Mouse (Mus musculus) urinary bladder, adult 18-20 months (tissue): ENCODE measurements around the gene Fam83c.

Experiments
- DNase-seq, 2 experiments: peaks; one replicate each; pipeline ENCODE4 v3.0.0; 2022; ENCODE audit warnings: low spot score in 2 of 2, mixed read lengths in 2 of 2

Gene Fam83c

GRCm38 (mm10) chr2:155826630-155827424 is 7.8 kb downstream of the Fam83c start, which contains the start of gene Eif6:
Gene Eif6, minus strand, starts transcription at chr2:155826925.
- DNase-seq = peak; percentile 70 to 84

GRCm38 (mm10) chr2:155825904-155826629 is 8.6 kb downstream of the Fam83c start:
- DNase-seq = no peak

GRCm38 (mm10) chr2:155823722-155824121 is 10.9 kb downstream of the Fam83c start:
- DNase-seq = no peak

GRCm38 (mm10) chr2:155820779-155821178 is 13.9 kb downstream of the Fam83c start:
- DNase-seq = no peak

- DNase-seq = peak in 1 of 2 experiments; percentile 53
Measured at GRCm38 (mm10) chr2:155819449-155820251, 15.0 kb downstream of the Fam83c start.

- DNase-seq = no peak
Measured at GRCm38 (mm10) chr2:155819392-155819448, 15.4 kb downstream of the Fam83c start, which contains the start of gene BC029722. Gene BC029722, minus strand, starts transcription at chr2:155819426.

GRCm38 (mm10) chr2:155818596-155819391 is 15.9 kb downstream of the Fam83c start:
- peak; percentile 93 for DNase-seq

- peak in 1 of 2 experiments; percentile 29 for DNase-seq
Measured at GRCm38 (mm10) chr2:155817301-155818245, 17.1 kb downstream of the Fam83c start.

- no peak for DNase-seq
Measured at GRCm38 (mm10) chr2:155816179-155816578, 18.5 kb downstream of the Fam83c start.

GRCm38 (mm10) chr2:155814829-155815228 is 19.8 kb downstream of the Fam83c start:
- DNase-seq = no peak

GRCm38 (mm10) chr2:155812637-155813036 is 22.0 kb downstream of the Fam83c start:
- no peak for DNase-seq

GRCm38 (mm10) chr2:155811821-155812396 is 22.7 kb downstream of the Fam83c start:
- DNase-seq = peak; percentile 47 to 76

GRCm38 (mm10) chr2:155809620-155810019 is 25.0 kb downstream of the Fam83c start:
- DNase-seq = no peak

- DNase-seq = no peak
Measured at GRCm38 (mm10) chr2:155807408-155807807, 27.2 kb downstream of the Fam83c start.

GRCm38 (mm10) chr2:155806548-155806947 is 28.1 kb downstream of the Fam83c start:
- DNase-seq = no peak

- DNase-seq = no peak
Measured at GRCm38 (mm10) chr2:155805925-155806255, 28.8 kb downstream of the Fam83c start.

GRCm38 (mm10) chr2:155805231-155805924 is 29.3 kb downstream of the Fam83c start:
- no peak for DNase-seq

- DNase-seq = no peak
Measured at GRCm38 (mm10) chr2:155804053-155804452, 30.6 kb downstream of the Fam83c start.

GRCm38 (mm10) chr2:155802761-155803160 is 31.9 kb downstream of the Fam83c start:
- no peak for DNase-seq

GRCm38 (mm10) chr2:155798613-155799012 is 36.0 kb downstream of the Fam83c start:
- no peak for DNase-seq
